Mouse (Mus musculus): ENCODE data around the gene Mfap3. TPM values are rescaled to one million over a fixed set of nuclear protein-coding genes. Genes with fewer than 3 reads are reported as not detected.

Mfap3 gene
- total and polyA plus RNA-seq, 2 experiments from 2014 or later: 47.8 to 52.4 TPM

- Histone ChIP-seq H3K9me3 (ENCODE audit: low read length) (no peaks in the 10 kb centered on the region), H3K4me2 (ENCODE audit: low read depth, low read length, poor library complexity, severe bottlenecking) (no peak overlapping the region), H3K36me3 (ENCODE audit: insufficient read depth, low read length) (peaks cover 2% of the 10 kb centered on the region), H3K27me3 (ENCODE audit: insufficient read depth, low read length) (no peaks in the 10 kb centered on the region), H3K9ac (replicated peaks; ENCODE audit: low read length, poor library complexity, severe bottlenecking) (no peak overlapping the region), H3K27ac (ENCODE audit: low read depth, low read length) (no peak overlapping the region), H3K4me1 (ENCODE audit: insufficient read depth, low read length) (no peaks in the 10 kb centered on the region), H3K4me3 (ENCODE audit: low read depth, low read length) (no peak overlapping the region)
- WGBS: 43% methylated on average over 5 of the region's 5 CpGs
- ATAC-seq (ENCODE audit: low FRiP score) (no peak), DNase-seq (ENCODE audit: low spot score) (peak; percentile 45)
- TF ChIP-seq CTCF (IDR thresholded peaks at IDR 0.05): no peak
Measured at GRCm38 (mm10) chr11:57478077-57478476, 40.4 kb upstream of the Mfap3 start.

GRCm38 (mm10) chr11:57488436-57488835 lies 30.0 kb upstream of the Mfap3 start:
- no peaks in the 10 kb centered on the region for H3K27me3 ChIP-seq (ENCODE audit: insufficient read depth, low read length)
- no peaks in the 10 kb centered on the region for H3K9me3 ChIP-seq (ENCODE audit: low read length)
- DNase-seq (ENCODE audit: low spot score) (no peak), ATAC-seq (ENCODE audit: low FRiP score) (no peak)
- H3K27ac ChIP-seq (ENCODE audit: low read depth, low read length): no peak overlapping the region
- whole genome bisulfite sequencing: 72% methylated on average over 5 of the region's 5 CpGs
- no peaks in the 10 kb centered on the region for H3K4me1 ChIP-seq (ENCODE audit: insufficient read depth, low read length)
- TF ChIP-seq CTCF (IDR thresholded peaks at IDR 0.05): no peak
- H3K4me2 ChIP-seq (ENCODE audit: low read depth, low read length, poor library complexity, severe bottlenecking): no peak overlapping the region
- H3K36me3 ChIP-seq (ENCODE audit: insufficient read depth, low read length): peaks cover 51% of the 10 kb centered on the region
- no peak overlapping the region for H3K4me3 ChIP-seq (ENCODE audit: low read depth, low read length)
- no peak overlapping the region for H3K9ac ChIP-seq (replicated peaks; ENCODE audit: low read length, poor library complexity, severe bottlenecking)

- no peaks in the 10 kb centered on the region for H3K4me1 ChIP-seq (ENCODE audit: insufficient read depth, low read length)
- peaks cover 47% of the 10 kb centered on the region for H3K36me3 ChIP-seq (ENCODE audit: insufficient read depth, low read length)
- ATAC-seq (ENCODE audit: low FRiP score) (no peak), DNase-seq (ENCODE audit: low spot score) (peak; percentile 19)
- no peak for TF ChIP-seq CTCF (IDR thresholded peaks at IDR 0.05)
- no peaks in the 10 kb centered on the region for H3K27me3 ChIP-seq (ENCODE audit: insufficient read depth, low read length)
- 33% methylated on average over 3 of the region's 3 CpGs for WGBS
- no peaks in the 10 kb centered on the region for H3K9me3 ChIP-seq (ENCODE audit: low read length)
- no peak overlapping the region for H3K4me2 ChIP-seq (ENCODE audit: low read depth, low read length, poor library complexity, severe bottlenecking)
- no peak overlapping the region for H3K4me3 ChIP-seq (ENCODE audit: low read depth, low read length)
- no peak overlapping the region for H3K27ac ChIP-seq (ENCODE audit: low read depth, low read length)
- no peak overlapping the region for H3K9ac ChIP-seq (replicated peaks; ENCODE audit: low read length, poor library complexity, severe bottlenecking)
Measured at GRCm38 (mm10) chr11:57496462-57497039, 21.9 kb upstream of the Mfap3 start.

- ATAC-seq (ENCODE audit: low FRiP score): no peak
- H3K4me3 ChIP-seq (ENCODE audit: low read depth, low read length): no peak overlapping the region
- H3K4me2 ChIP-seq (ENCODE audit: low read depth, low read length, poor library complexity, severe bottlenecking): no peak overlapping the region
- no peaks in the 10 kb centered on the region for H3K4me1 ChIP-seq (ENCODE audit: insufficient read depth, low read length)
- H3K9ac ChIP-seq (replicated peaks; ENCODE audit: low read length, poor library complexity, severe bottlenecking): no peak overlapping the region
- no peaks in the 10 kb centered on the region for H3K27me3 ChIP-seq (ENCODE audit: insufficient read depth, low read length)
- 56% methylated on average over 3 of the region's 3 CpGs for WGBS
- H3K36me3 ChIP-seq (ENCODE audit: insufficient read depth, low read length): peaks cover 36% of the 10 kb centered on the region
- H3K9me3 ChIP-seq (ENCODE audit: low read length): no peaks in the 10 kb centered on the region
- DNase-seq (ENCODE audit: low spot score): no peak
- TF ChIP-seq CTCF (IDR thresholded peaks at IDR 0.05): no peak
- H3K27ac ChIP-seq (ENCODE audit: low read depth, low read length): no peak overlapping the region
Measured at GRCm38 (mm10) chr11:57497701-57498100, 20.8 kb upstream of the Mfap3 start.

GRCm38 (mm10) chr11:57498215-57498614 lies 20.2 kb upstream of the Mfap3 start:
- no peak for TF ChIP-seq CTCF (IDR thresholded peaks at IDR 0.05)
- no peak overlapping the region for H3K27ac ChIP-seq (ENCODE audit: low read depth, low read length)
- WGBS: 91% methylated on average over 5 of the region's 5 CpGs
- no peak overlapping the region for H3K4me3 ChIP-seq (ENCODE audit: low read depth, low read length)
- no peaks in the 10 kb centered on the region for H3K4me1 ChIP-seq (ENCODE audit: insufficient read depth, low read length)
- H3K36me3 ChIP-seq (ENCODE audit: insufficient read depth, low read length): peaks cover 31% of the 10 kb centered on the region
- H3K9ac ChIP-seq (replicated peaks; ENCODE audit: low read length, poor library complexity, severe bottlenecking): no peak overlapping the region
- H3K4me2 ChIP-seq (ENCODE audit: low read depth, low read length, poor library complexity, severe bottlenecking): no peak overlapping the region
- no peaks in the 10 kb centered on the region for H3K9me3 ChIP-seq (ENCODE audit: low read length)
- DNase-seq (ENCODE audit: low spot score) (no peak), ATAC-seq (ENCODE audit: low FRiP score) (no peak)
- H3K27me3 ChIP-seq (ENCODE audit: insufficient read depth, low read length): no peaks in the 10 kb centered on the region

GRCm38 (mm10) chr11:57503155-57503554 lies 15.3 kb upstream of the Mfap3 start:
- 62% methylated on average over 5 of the region's 5 CpGs for WGBS
- DNase-seq (ENCODE audit: low spot score) (no peak), ATAC-seq (ENCODE audit: low FRiP score) (no peak)
- Histone ChIP-seq H3K4me3 (ENCODE audit: low read depth, low read length) (no peak overlapping the region), H3K4me2 (ENCODE audit: low read depth, low read length, poor library complexity, severe bottlenecking) (no peak overlapping the region), H3K9me3 (ENCODE audit: low read length) (no peaks in the 10 kb centered on the region), H3K4me1 (ENCODE audit: insufficient read depth, low read length) (no peaks in the 10 kb centered on the region), H3K9ac (replicated peaks; ENCODE audit: low read length, poor library complexity, severe bottlenecking) (no peak overlapping the region), H3K27ac (ENCODE audit: low read depth, low read length) (no peak overlapping the region), H3K27me3 (ENCODE audit: insufficient read depth, low read length) (no peaks in the 10 kb centered on the region), H3K36me3 (ENCODE audit: insufficient read depth, low read length) (peaks cover 40% of the 10 kb centered on the region)
- TF ChIP-seq CTCF (IDR thresholded peaks at IDR 0.05): no peak

Measured in midbrain, postnatal 0 days (tissue).